Mouse (Mus musculus): ENCODE data around the gene St6galnac1. TPM values are rescaled to one million over a fixed set of nuclear protein-coding genes. Genes with fewer than 3 reads are reported as not detected.

Gene St6galnac1
- total RNA-seq, 4 experiments from 2014 or later, result 0.17 to 0.99 (median 0.19) TPM; not detected in 1

DNA sequence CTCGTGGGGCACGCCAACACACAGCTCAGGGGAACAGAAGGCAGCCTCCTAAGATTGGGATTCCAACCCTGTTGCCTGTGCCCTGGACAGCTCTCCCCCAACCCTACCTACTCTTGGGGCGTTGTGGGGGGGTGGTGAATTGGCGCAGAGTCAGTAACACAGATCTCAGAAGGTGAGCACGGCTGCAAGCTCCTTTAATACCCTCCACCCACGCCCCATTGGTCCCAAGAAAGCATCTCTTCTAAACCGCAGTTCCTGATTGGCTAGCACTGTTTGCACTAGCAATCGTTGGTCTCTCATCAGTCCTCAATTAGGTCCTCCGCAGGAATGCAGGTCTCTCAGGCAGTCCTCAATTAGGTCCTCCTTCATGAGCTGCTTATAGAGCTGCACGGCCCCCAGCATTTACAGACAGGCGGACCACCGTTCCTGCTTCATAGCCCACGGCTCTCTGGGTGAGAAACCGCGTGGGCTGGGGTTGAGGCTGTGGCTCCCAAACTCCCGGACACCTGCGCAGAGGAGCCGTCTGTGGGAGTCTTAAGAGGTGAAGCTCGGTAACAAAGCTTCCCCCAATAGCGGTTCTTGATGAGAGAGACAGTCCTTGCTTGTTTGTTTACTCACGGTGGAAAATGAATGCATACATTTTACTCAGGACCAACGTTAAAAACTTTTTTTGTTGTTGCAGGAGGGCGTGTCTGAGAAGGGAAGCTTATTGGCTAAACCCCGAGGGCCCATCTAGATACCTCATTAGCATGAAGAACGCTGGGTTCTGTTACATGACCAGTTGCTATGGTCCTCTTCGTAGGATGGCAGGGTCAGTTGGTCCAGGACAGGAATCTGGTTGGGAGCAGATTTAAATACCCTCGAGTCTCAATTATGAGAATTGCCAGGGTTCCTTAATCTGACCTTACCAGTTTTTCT lies 50.0 kb downstream of the St6galnac1 start:
- no peak for DNase-seq

DNA sequence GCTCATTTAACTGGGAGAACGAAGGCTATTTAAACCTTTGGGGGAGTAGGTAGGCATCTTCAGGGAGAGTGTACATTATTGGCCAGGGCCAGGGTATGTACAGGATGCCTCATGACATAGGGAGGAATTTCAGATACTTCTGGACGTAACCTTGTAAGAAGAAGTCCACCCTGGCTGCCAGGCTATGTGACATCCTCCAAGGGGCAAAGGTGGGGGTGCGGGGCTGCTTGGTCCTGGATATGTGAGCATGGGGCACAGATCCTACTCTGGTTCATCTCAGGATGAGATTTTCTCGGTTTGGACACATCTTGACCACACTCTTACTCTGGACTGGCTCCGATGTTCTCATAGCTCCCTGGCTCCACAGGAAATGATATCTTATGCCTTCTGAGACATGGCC lies 52.2 kb downstream of the St6galnac1 start:
- DNase-seq, result no peak

DNA sequence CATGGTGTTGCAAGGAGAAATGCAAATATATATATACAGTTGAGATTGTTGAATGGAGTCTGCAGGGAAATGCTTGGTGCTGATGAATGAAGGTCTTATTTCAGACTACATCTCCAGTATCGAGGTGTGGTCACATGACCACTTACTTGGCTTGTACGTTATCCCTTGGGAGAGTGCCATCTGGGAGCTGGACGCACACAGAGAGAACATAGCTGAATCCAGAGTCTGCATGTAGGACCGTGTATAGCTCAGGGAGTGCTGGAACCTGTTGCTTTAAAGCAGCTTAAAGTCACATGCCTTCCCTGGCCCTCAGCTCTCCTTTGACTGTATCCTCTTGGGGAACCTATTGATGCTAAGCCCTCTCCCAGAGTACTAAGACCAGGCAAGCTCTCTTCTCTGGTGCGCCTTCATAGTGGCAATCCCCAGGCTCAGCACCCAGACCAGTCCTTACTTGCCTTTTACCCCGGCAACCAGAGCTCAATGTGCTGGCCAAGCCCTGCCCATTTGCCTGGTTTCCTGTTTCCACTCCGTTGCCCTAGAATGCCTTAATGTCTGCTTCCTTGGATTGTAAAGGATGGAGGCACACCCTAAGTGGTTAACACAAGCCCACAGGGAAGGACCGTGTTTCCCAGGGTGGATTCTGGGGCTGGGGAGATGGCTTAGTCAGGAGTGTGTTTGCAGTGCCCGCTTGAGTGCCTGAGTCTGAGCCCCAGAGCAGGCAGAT lies 53.6 kb downstream of the St6galnac1 start:
- DNase-seq, result no peak

DNA sequence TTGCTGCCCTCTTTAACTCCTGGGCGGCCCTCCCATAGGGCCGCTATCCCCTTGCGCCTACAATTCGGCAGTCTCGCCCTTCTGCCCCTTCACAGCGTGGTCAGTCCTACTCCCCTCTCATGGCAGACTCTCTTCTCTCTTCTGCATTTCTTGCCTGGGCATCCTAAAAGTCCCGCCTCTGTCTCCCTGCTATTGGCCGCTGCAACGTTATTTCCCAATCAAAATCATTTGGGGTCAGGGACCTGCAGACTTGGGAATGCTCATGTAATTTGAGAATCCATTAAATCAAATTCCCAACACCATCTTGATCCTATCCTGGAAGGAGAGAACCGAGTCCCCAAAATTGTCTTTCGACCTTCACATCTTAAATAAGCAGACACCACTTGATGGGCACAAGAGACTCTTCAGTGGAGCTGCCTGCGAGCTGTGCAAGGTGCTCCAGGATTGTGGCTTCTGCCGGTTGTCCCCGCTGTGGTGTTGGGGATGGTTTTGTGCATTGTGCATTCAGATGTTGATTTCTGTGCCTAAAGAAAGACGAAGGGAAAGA lies 54.9 kb downstream of the St6galnac1 start:
- no peak for DNase-seq

Other genes with a start within 250 kb of the St6galnac1 start
- gene Sphk1, start 244.6 kb downstream of the St6galnac1 start, total RNA-seq (2022), result 1 to 10 TPM; 3.0 to 4.7 (median 3.5) TPM
- gene Ube2o, start 194.1 kb downstream of the St6galnac1 start, total RNA-seq (2022), result 10 to 100 TPM; 26.5 to 38.4 (median 33.9) TPM
- not detected for gene Aanat, start 189.1 kb downstream of the St6galnac1 start, total RNA-seq (2022)
- gene Rhbdf2, start 148.5 kb downstream of the St6galnac1 start, total RNA-seq (2022), result 10 to 100 TPM; 13.3 to 20.5 (median 15.0) TPM
- gene Prcd, start 122.0 kb downstream of the St6galnac1 start, total RNA-seq (2022), result 10 to 100 TPM; 16.6 to 27.2 (median 22.8) TPM
- 10 to 100 TPM; 33.4 to 64.8 (median 48.2) TPM for gene Cygb, start 121.2 kb downstream of the St6galnac1 start, total RNA-seq (2022)
- 100 to 1,000 TPM in 2 of 4 experiments, 10 to 100 TPM in 2; 43.8 to 117 (median 81.5) TPM for gene Mxra7, start 52.5 kb upstream of the St6galnac1 start, total RNA-seq (2022)
- 10 to 100 TPM; 28.2 to 43.9 (median 32.6) TPM for gene Mettl23, start 67.8 kb upstream of the St6galnac1 start, total RNA-seq (2022)
- 10 to 100 TPM; 31.8 to 41.1 (median 33.4) TPM for gene Jmjd6, start 67.9 kb upstream of the St6galnac1 start, total RNA-seq (2022)
- 10 to 100 TPM; 45.7 to 69.2 (median 52.9) TPM for gene Mfsd11, start 76.9 kb upstream of the St6galnac1 start, total RNA-seq (2022)
- gene Srsf2, start 77.6 kb upstream of the St6galnac1 start, total RNA-seq (2022), result 100 to 1,000 TPM; 183 to 287 (median 255) TPM
- gene Mgat5b, start 143.4 kb upstream of the St6galnac1 start, total RNA-seq (2022), result 1 to 10 TPM in 1 of 4 experiments, under 1 TPM in 3; 0.46 to 1.0 (median 0.77) TPM